1 mouse cellular context compared by ENCODE assay signal in genomic region chr10:127509051-127509836, GRCm38 (mm10).
TF ChIP-seq lines count a peak whose summit lies in the region.

No protein-coding gene starts in this region.

TF ChIP-seq in CH12.LX, 34 proteins besides CTCF, POLR2A, EP300 and RAD21:
- TF ChIP-seq TCF12 (IDR thresholded peaks at IDR 0.05; ENCODE audit: low read depth, low read length) (peak; percentile 82; the same call in 1 of the 2 replicates), ZNF384 (IDR thresholded peaks at IDR 0.05; ENCODE audit: low read depth, low read length) (no peak), IRF4 (IDR thresholded peaks at IDR 0.05; ENCODE audit: low read depth, low read length) (peak; percentile 62; the same call in 1 of the 2 replicates), KAT2A (IDR thresholded peaks at IDR 0.05; ENCODE audit: insufficient replicate concordance, low read length) (no peak), GABPA (IDR thresholded peaks at IDR 0.05; ENCODE audit: insufficient replicate concordance, low read depth, low read length) (no peak), ETS1 (conservative IDR thresholded peaks at IDR 0.05; ENCODE audit: low read depth, low read length) (peak; percentile 75), JUN (IDR thresholded peaks at IDR 0.05; ENCODE audit: insufficient read depth, low read depth, low read length) (no peak), ZMIZ1 (IDR thresholded peaks at IDR 0.05; ENCODE audit: low read depth, low read length) (no peak), MYC (IDR thresholded peaks at IDR 0.05; ENCODE audit: low read depth, low read length) (no peak), POLR2AphosphoS2 (IDR thresholded peaks at IDR 0.05; ENCODE audit: low read depth, low read length) (no peak), E2F4 (IDR thresholded peaks at IDR 0.05; ENCODE audit: insufficient replicate concordance, low read depth, low read length) (0 out of 2 replicates have a peak, but pooled peaks have one; percentile 8), UBTF (IDR thresholded peaks at IDR 0.05; ENCODE audit: low read depth, low read length) (no peak), PAX5 (IDR thresholded peaks at IDR 0.05; ENCODE audit: low read length) (no peak), SMC3 (IDR thresholded peaks at IDR 0.05; ENCODE audit: low read depth, low read length) (peak; percentile 83), ELF1 (IDR thresholded peaks at IDR 0.05; ENCODE audit: low read depth, low read length) (no peak), MAX (IDR thresholded peaks at IDR 0.05; ENCODE audit: low read length) (no peak), NELFE (IDR thresholded peaks at IDR 0.05; ENCODE audit: low read depth, low read length) (no peak), ZC3H11A (IDR thresholded peaks at IDR 0.05; ENCODE audit: low read depth, low read length) (peak; percentile 39; the same call in 1 of the 2 replicates), MAFK (IDR thresholded peaks at IDR 0.05; ENCODE audit: insufficient replicate concordance, low read length) (no peak), MAZ (IDR thresholded peaks at IDR 0.05; ENCODE audit: low read depth, low read length) (peak; percentile 99), USF1 (IDR thresholded peaks at IDR 0.05; ENCODE audit: low read depth, low read length) (no peak), NRF1 (IDR thresholded peaks at IDR 0.05; ENCODE audit: low read depth, low read length) (no peak), TBP (conservative IDR thresholded peaks at IDR 0.05; ENCODE audit: low read depth, low read length) (no peak), JUND (conservative IDR thresholded peaks at IDR 0.05; ENCODE audit: low read depth, low read length) (no peak), ZKSCAN1 (IDR thresholded peaks at IDR 0.05; ENCODE audit: borderline replicate concordance, low read depth, low read length) (no peak), USF2 (conservative IDR thresholded peaks at IDR 0.05; ENCODE audit: low read depth, low read length) (no peak), BHLHE40 (IDR thresholded peaks at IDR 0.05; ENCODE audit: low read depth, low read length) (peak; percentile 58), HCFC1 (IDR thresholded peaks at IDR 0.05; ENCODE audit: low read depth, low read length) (peak; percentile 23; the same call in 1 of the 2 replicates), CHD1 (IDR thresholded peaks at IDR 0.05; ENCODE audit: low read depth, low read length) (no peak), MEF2A (IDR thresholded peaks at IDR 0.05; ENCODE audit: borderline replicate concordance, low read depth, low read length) (no peak), MXI1 (IDR thresholded peaks at IDR 0.05; ENCODE audit: low read depth, low read length) (no peak; the same call in none of the 2 replicates), RCOR1 (conservative IDR thresholded peaks at IDR 0.05; ENCODE audit: low read depth, low read length) (0 out of 2 replicates have a peak, but pooled peaks have one; percentile 26), CHD2 (IDR thresholded peaks at IDR 0.05; ENCODE audit: low read length) (peak; percentile 61; the same call in 1 of the 2 replicates), SIN3A (IDR thresholded peaks at IDR 0.05; ENCODE audit: low read length) (peak; percentile 74; the same call in 1 of the 2 replicates)
